Mouse (Mus musculus): ENCODE data around the gene Poldip2.
A peak's percentile ranks its signal among the peaks of the same experiment; 100 is the strongest.

Gene Poldip2

DNA sequence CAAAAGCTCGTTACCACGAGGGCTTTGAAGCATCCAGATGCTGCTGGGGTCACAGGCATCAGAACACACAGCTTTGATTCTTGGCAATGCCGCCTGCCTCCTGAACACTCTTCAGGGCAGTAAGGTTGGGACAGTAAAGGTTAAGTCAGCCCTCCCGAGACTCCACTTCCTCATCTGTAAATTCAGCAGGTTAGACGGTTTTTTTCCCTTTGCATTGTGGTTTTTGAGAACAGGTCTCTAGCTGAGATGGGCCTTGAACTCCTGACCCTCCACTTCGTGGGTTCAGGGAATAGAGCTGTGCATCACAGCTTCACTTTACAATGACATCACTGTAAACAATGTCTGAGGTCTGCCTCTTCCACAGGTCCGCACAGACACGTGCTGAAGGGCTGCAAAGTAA is 33.2 kb downstream of the Poldip2 start:
- no peak for DNase-seq

- DNase-seq, result no peak
These were observed 35.9 kb downstream of the Poldip2 start for GRCm38 (mm10) chr11:78547718-78548460.

DNA sequence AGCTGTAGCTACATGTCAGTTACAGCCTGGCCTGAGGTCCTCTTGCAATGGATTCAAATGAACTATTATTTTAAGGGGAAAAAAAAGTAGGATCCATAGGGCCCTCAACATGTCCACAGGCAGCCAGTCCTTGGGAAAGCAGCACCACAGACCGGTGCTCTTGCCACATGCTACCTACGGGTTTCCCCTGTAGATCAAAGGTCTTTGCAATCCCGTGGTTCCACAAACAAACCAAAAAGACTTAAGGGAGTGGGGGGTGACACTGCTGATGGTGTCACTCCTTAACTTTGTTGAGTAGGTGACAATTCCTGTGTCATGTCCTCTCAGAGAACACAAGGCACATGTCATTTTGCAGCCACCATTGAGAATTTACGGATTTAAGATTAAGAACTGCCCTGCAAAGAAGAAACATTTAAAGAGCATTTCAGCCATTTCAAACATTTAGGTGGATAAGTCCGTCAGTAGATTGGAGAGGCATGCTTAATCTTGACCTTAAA is 37.5 kb downstream of the Poldip2 start:
- DNase-seq, result no peak

DNA sequence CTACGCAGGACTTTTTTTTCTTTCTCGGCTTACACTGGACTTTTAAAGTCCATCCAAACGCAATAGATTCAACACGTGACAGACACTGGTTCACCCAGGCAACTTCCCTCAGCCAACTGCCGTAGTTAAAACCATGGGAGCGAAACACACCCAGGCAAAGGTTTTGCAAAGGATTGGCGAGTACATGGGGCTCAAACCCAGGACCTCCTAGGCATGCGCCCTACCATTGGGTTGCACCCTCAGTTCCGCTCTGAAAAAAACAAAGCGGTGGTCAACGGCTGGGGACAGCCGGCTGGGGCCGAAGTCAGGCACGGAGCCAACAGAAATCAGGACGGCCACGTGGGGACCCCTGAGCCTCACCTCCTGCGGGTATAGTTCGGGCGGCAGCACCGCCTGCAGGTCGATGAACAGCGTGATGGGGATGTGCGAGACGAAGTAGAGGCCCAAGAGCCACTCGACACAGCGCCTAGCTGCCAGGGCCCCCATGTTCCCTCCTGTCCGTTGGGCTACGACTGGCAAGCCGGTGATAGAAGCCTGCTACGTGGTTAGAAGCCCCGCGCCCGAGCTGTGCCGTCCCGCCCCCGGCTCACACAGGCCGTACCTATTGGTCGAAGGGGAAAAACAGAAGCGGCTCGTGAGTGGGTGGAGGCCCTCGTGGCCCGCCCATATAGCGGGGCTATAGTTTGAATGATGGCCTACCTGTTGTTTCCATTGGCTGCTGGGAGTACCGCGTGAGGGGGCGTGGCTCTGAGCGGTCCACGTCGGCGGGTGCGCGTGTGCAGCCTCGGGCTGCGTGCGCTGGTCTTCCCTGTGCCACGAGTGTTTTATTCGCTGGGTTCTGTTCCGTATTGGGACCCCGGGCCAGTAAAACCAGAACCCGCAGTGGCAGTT is 38.4 kb downstream of the Poldip2 start, which contains the start of gene Tmem97:
Gene Tmem97, minus strand, starts transcription at position 610 of the 891 bp plus-strand sequence.
- peak; percentile 96 for DNase-seq

DNA sequence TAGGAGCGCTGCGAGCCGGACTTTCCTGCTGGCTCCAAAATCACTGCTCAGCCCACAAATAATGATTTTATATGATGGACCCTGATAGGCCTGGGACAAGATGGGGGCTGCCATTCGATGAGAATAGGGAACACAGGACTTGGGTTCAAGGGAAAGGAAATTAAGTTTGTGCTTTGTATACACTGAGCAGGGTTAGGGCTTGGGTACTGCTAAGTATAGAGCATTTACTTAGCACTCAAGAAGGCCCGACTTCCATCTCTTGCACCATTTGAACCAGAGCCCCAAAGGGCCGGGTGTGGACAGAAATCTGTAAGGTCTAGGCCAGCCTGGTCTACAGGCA is 39.0 kb downstream of the Poldip2 start:
- no peak for DNase-seq

DNA sequence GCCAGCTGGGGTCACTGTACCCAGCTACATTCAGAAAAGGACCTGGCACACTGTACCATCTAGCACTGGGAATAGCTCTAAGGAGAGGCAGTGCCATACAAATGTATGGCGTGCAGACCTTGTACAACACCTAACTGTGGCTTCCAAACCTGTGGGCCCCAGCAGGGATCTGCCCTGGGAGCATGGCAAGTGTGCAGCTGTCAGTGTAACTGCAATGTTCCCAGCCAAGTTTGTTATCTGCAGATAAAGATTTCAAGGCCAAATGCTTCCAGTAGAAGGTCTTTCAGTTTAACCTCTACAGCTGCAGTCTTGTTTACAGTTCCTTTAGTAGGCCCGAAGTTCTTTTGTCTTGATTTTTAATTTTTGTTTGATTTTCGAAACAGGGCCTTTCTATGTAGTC is 43.6 kb downstream of the Poldip2 start:
- peak; percentile 25 for DNase-seq

GRCm38 (mm10) chr11:78556070-78556469 is 44.1 kb downstream of the Poldip2 start:
- no peak for DNase-seq

DNA sequence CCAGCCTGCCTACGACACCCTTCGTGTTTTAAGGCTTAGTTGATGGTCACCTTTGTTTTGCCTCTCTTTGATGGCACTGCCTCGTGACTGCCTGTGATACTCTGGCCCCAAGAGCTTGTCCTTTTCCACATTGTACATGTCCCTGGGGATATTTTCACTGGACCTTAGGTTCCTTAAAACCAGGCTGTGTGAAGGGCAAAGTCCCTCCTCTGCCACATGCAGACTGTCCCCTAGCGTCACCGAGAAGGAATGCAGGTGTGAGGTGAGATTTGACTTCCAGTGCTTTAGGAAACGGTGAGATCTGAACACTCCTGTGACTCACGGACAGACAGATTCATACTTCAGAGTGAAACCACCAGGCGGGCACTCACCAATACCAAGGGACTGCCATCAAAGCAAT is 45.2 kb downstream of the Poldip2 start:
- no peak for DNase-seq

- DNase-seq, result peak; percentile 69
These were observed 48.5 kb downstream of the Poldip2 start for GRCm38 (mm10) chr11:78560447-78560846.

DNA sequence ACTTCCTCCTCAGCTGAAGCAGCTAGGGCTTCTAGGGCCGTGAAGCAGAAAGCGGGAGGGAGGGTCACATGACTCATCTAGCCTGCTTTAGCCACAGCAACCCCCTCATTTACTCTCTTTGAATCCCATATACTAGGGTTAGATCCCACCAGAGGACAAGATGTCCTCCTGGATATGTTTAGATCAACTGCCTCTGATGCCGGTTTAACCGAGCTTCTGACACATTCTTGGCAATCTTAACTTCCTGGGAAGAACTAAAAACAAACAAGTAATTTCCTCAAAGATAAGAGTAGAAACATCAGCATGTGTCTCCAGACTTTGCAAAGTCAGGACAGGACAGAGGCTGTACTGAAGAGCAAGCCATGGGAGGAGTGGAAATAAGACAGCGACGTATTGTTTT is 54.8 kb downstream of the Poldip2 start:
- DNase-seq, result no peak

- no peak for DNase-seq
These were observed 55.6 kb downstream of the Poldip2 start for GRCm38 (mm10) chr11:78567614-78568013.

DNA sequence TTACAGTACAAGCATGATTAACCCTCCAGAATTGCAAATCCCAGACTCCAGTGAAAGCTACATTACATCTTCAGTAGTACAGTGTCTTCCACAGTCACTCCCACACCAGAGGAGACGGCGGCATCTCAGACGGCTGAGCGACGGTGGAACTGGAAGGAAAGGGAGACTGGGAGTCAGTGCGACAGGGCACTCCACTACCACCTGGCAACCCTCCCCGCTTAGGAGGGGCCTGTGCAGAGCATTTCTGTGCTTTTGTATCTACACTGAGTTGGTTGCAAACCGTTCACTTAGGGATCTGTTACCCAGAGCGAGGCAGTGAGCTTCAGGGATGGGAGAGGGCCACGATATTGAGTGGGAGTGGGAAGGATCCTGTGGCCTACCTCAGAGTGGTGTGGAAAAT is 56.8 kb downstream of the Poldip2 start:
- DNase-seq, result no peak

- no peak for DNase-seq
These were observed 57.8 kb downstream of the Poldip2 start for GRCm38 (mm10) chr11:78569806-78570205.

- no peak for DNase-seq
These were observed 59.4 kb downstream of the Poldip2 start for GRCm38 (mm10) chr11:78571441-78571840.

DNA sequence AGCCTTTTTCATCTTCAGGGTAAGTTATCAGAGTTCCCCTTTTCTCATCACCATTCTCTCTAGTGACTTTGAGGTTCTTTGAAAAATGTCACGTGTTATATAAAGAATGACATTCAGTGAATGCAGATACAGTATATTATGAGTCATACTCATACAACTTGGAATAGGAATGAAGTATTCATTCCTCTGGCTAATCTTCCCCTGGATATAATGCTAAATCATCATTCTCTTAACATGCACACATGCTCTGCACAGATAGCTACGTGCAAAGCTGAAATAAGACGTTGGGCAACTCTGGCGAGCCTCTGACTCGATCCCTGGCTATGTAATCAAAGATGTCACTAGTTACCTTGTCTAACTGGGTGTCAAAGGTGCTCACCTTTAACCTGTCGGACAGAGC is 59.9 kb downstream of the Poldip2 start:
- no peak for DNase-seq

Data from liver (tissue).